Mouse (Mus musculus): ENCODE results near the gene Npas1.

DNA sequence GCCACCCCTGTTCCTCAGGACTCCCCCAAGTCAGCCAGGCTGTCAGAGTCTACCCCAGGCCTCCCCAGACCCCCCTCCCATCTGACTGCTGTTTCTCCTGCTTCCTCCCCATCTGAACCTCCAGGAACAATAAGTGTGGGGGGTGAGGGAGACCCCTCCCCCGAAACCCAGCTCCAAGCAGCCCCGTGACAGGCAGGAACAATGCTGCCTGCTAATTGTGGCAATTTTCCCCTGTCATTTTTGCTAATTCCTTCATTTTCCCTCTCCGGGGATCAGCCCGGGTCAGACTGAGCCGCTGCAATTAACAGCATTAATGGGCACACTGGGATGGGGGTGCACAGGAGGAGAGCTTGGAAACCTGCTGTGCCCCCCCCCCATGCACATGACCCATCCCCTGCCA, 9.4 kb downstream of the Npas1 start:
- TF ChIP-seq CTCF (conservative IDR thresholded peaks at IDR 0.05; ENCODE audit: low read length) (no peak), NANOG (IDR thresholded peaks at IDR 0.05; ENCODE audit: borderline replicate concordance, low read length) (no peak), POU5F1 (IDR thresholded peaks at IDR 0.05; ENCODE audit: borderline replicate concordance, low read length) (no peak)

Data from E14TG2a.4 (cell line).